Mouse (Mus musculus) midbrain, embryonic 15.5 days (tissue): ENCODE results near the gene Olfr1160. TPM values are rescaled to one million over a fixed set of nuclear protein-coding genes. Genes with fewer than 3 reads are reported as not detected.
"Not testable (repeated sequence)": the region's sequence is repeated elsewhere in the genome, so short reads cannot be mapped to it uniquely, and the experiment has no call there.

Experiments
- ATAC-seq: fragments of 200-750 bp; cut with Nextera tagmentation; replicated peaks from 2 replicates; pipeline ENCODE4 v1.8.0; 2017; ENCODE audit warnings: moderate TSS enrichment
- H3K27ac ChIP-seq: fragments of 300-500 bp; sonication (generic); 2 replicates; pipeline ENCODE4 v1.5.1; 2015; ENCODE audit warnings: mild to moderate bottlenecking, inconsistent platforms
- H3K27me3 ChIP-seq: fragments of 300-500 bp; sonication (generic); replicated peaks from 2 replicates; pipeline ENCODE4 v1.6.1; 2015; ENCODE audit warnings: inconsistent platforms
- H3K36me3 ChIP-seq: fragments of 300-500 bp; sonication (generic); replicated peaks from 2 replicates; pipeline ENCODE4 v1.6.1; 2015; ENCODE audit warnings: inconsistent platforms
- H3K4me1 ChIP-seq: fragments of 300-500 bp; sonication (generic); 2 replicates; pipeline ENCODE4 v1.6.1; 2015; ENCODE audit warnings: inconsistent platforms
- H3K4me2 ChIP-seq: fragments of 300-500 bp; sonication (generic); 2 replicates; pipeline ENCODE4 v1.6.1; 2015; ENCODE audit warnings: inconsistent platforms, mild to moderate bottlenecking, moderate library complexity
- H3K4me3 ChIP-seq: fragments of 300-500 bp; sonication (generic); 2 replicates; pipeline ENCODE4 v1.5.1; 2015; ENCODE audit warnings: mild to moderate bottlenecking, inconsistent platforms
- H3K9ac ChIP-seq: fragments of 300-500 bp; sonication (generic); 2 replicates; pipeline ENCODE4 v1.6.1; 2015; ENCODE audit warnings: mild to moderate bottlenecking, inconsistent platforms
- H3K9me3 ChIP-seq: fragments of 300-500 bp; sonication (generic); 2 replicates; pipeline ENCODE4 v1.6.1; 2016; ENCODE audit warnings: inconsistent platforms
- WGBS: fragments of 180-500 bp; shearing (Covaris S2); methylation state at CpG from one replicate; pipeline ENCODE4 v1.1.7; 2015; ENCODE audit warnings: mixed read lengths; 5-methylcytosine and 5-hydroxymethylcytosine counted together
- polyA plus RNA-seq: library from polyadenylated mRNA; unstranded; fragments of >200 nt; fragmentation: Nextera tagmentation; extraction: Ambion mirVana; gene quantifications from 2 replicates; pipeline ENCODE4 v1.2.1, GENCODE M21; 2015

Olfr1160 gene
- polyA plus RNA-seq: not detected in 2 replicates

DNA sequence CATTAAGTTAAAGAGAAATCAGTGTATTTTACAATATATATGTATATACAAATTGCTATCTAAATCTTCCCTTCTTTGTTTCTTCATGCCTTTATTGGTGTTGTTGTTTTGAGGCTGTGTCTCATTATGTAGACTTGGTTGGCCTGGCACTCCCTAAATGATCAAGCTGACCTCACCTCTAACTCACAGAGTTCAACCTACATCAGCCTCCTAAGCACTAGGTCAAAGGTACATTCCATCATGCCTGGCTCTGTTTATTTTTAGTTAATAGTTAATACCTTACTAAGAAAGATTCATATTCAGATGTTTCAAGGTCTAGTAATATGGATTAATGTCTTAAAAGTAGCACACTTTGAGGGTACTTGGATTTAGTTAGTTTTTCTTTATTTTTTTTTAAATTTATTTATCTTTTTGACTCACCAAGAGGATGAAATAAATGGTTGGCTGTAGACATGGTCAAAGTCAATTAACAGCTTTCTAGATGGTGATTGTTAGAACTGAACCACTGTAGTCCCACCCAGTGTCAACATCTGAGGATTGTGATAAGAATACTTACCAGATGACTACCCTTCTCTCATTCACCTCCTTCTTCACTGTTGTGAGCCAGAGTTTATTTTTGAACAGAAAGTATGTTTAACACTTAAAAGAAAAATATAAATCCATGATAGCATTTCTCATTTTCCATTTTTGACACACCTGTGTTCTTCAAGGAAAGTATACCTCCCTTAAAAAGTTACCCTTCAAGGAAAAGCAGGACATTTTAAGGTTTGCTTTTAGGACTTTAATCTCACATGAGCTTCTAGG is at the start of gene Olfr1160:
TSS of gene Olfr1160 (minus strand) at position 754 of the 804 bp plus-strand sequence.
- no peak within 1 kb of the TSS for H3K4me3 ChIP-seq
- H3K9me3 ChIP-seq: no peaks in the 10 kb centered on the region
- H3K4me2 ChIP-seq: no peak within 1 kb of the TSS
- H3K9ac ChIP-seq: no peak within 1 kb of the TSS
- no peaks in the 10 kb centered on the region for H3K27me3 ChIP-seq
- no peak for ATAC-seq
- no peak within 1 kb of the TSS for H3K27ac ChIP-seq
- no peaks in the 10 kb centered on the region for H3K4me1 ChIP-seq
- H3K36me3 ChIP-seq: no peaks in the 10 kb centered on the region

DNA sequence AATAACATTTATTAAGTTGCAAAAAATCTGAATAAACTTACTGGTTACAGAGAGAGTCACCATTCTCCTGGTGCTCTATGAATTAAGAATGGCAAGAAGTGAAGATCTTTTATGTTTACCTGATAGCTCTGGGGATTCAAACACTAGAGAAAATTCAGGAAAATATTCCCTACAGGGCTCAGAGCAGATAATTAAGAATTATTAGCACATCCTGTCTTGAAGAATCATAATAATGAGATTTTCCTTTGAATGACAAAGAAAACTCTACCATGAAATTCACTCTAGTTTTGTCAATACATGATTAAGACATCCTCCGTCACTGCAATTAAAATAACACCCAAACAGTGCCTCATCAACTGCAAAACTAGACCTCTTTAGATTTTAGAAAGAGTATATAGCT is 43.0 kb upstream of the Olfr1160 start, which contains the start of gene Olfr1162:
TSS of gene Olfr1162 (minus strand) at position 101 of the 400 bp plus-strand sequence.
- Histone ChIP-seq H3K27ac (no peak within 1 kb of the TSS), H3K9me3 (no peaks in the 10 kb centered on the region), H3K9ac (no peak within 1 kb of the TSS), H3K4me2 (no peak within 1 kb of the TSS), H3K27me3 (no peaks in the 10 kb centered on the region), H3K4me1 (no peaks in the 10 kb centered on the region), H3K4me3 (no peak within 1 kb of the TSS), H3K36me3 (no peaks in the 10 kb centered on the region)
- ATAC-seq: no peak
- WGBS: 79% methylated on average over 1 of the region's 1 CpGs

DNA sequence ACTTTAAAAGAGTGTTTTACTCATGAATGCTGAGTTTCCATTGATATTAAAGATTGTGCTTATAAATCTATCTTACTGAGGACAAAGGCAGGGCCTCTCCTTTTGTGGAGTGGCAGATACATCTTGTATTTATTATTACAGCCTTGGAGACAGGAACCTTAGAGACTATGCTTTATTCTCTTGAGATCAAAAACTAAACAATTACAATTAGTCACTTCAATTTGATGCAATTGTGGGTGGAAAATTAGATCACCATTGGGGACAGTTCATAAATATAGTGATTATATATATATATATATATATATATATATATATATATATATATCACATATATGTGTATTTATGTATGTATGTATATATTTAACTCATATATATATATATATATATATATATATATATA is 29.5 kb upstream of the Olfr1160 start, which contains the start of gene Olfr73:
TSS of gene Olfr73 (minus strand) at position 101 of the 400 bp plus-strand sequence.
- Histone ChIP-seq H3K4me1 (no peaks in the 10 kb centered on the region), H3K27me3 (no peaks in the 10 kb centered on the region), H3K4me2 (no peak within 1 kb of the TSS), H3K36me3 (no peaks in the 10 kb centered on the region), H3K4me3 (no peak within 1 kb of the TSS), H3K9me3 (no peaks in the 10 kb centered on the region), H3K27ac (no peak within 1 kb of the TSS), H3K9ac (no peak within 1 kb of the TSS)
- ATAC-seq: no peak

DNA sequence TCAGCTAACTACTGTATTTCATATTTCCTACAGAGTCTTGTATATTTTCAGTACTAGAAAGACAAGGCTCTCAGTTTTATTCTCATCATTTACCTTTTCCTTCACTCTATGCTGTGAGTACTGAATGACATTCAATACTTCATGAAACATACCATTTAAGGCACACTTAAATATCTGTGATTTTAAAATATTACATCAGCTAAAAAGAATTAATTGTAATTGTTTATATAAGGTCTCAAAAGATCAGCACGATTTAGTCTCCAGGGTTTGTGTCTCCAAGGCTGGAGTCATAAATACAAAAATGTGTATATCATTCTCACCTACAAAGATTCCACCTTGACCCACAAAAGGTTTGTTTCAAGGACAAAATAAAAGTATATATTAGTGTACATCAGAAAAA is 14.4 kb upstream of the Olfr1160 start, which contains the start of gene Olfr1161:
TSS of gene Olfr1161 (plus strand) at position 301 of the 400 bp plus-strand sequence.
- H3K4me2 ChIP-seq, ATAC-seq, H3K27me3 ChIP-seq, H3K36me3 ChIP-seq, H3K4me1 ChIP-seq, H3K27ac ChIP-seq, H3K9ac ChIP-seq, H3K9me3 ChIP-seq, H3K4me3 ChIP-seq: not testable (repeated sequence)
- 79% methylated on average over 1 of the region's 1 CpGs for WGBS

DNA sequence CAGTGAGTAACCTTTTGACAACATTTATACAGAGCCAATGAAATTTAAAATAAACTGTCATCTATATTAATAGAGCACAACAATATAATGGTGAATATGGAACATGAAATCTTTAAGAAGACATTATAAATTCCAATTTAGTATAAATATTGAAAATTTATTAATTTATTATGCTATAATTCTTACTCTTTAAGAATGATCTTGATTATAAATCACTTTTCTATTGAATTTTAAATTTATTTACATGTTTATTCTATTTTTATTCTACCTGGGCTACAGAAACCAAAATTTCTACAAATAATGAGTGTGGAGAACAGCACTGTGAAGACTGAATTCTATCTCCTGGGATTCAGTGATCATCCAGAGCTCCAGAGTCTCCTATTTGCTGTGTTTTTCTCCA is 18.3 kb downstream of the Olfr1160 start, which contains the start of gene Olfr1158:
TSS of gene Olfr1158 (plus strand) at position 301 of the 400 bp plus-strand sequence.
- H3K9me3 ChIP-seq: no peaks in the 10 kb centered on the region
- H3K36me3 ChIP-seq: no peaks in the 10 kb centered on the region
- H3K9ac ChIP-seq: no peak within 1 kb of the TSS
- no peak within 1 kb of the TSS for H3K27ac ChIP-seq
- H3K4me3 ChIP-seq: no peak within 1 kb of the TSS
- H3K4me1 ChIP-seq: no peaks in the 10 kb centered on the region
- no peaks in the 10 kb centered on the region for H3K27me3 ChIP-seq
- H3K4me2 ChIP-seq: no peak within 1 kb of the TSS
- no peak for ATAC-seq

DNA sequence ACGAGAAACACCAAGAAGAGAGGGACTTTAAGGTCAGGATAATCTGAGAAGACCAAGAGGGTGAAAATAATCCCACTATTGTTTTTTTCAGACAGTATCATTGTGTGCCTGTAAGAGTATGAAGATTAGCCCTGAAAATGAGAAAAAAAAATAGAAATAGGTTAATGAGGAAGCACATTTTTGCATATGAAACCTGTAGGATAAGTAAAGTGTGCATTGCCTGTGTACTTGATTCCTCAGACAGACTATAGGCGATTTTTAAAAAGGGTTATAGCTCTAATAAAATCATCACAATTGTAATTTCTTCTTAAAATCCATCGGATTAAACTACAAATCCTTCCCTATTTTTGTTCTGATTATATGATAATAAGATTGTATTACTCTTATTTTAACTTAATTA is 33.5 kb downstream of the Olfr1160 start, which contains the start of gene Olfr74:
TSS of gene Olfr74 (minus strand) at position 101 of the 400 bp plus-strand sequence.
- Histone ChIP-seq H3K4me2 (no peak within 1 kb of the TSS), H3K4me3 (no peak within 1 kb of the TSS), H3K9ac (no peak within 1 kb of the TSS), H3K9me3 (no peaks in the 10 kb centered on the region), H3K4me1 (no peaks in the 10 kb centered on the region), H3K36me3 (no peaks in the 10 kb centered on the region), H3K27me3 (no peaks in the 10 kb centered on the region), H3K27ac (no peak within 1 kb of the TSS)
- no peak for ATAC-seq
- 72% methylated on average over 3 of the region's 3 CpGs for WGBS

DNA sequence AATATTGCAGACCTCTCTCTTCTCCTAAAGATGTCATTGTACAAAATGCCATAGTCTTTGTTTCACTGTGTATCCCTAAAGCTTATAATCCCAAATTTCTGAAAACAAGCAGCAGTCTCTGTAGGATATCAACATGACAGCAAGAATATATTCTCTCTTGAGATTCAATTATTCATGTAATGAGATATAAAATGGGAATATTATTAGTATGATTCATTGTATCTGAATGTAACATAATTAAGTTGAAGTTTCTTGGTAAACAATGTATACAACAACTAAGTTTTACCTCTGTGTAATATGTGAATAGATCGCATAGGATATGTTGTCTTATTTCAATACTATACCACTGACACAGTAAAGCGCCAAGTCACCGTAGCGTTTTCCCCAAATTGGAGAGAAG is 39.9 kb downstream of the Olfr1160 start, which contains the start of gene Olfr1157:
TSS of gene Olfr1157 (minus strand) at position 101 of the 400 bp plus-strand sequence.
- H3K36me3 ChIP-seq: no peaks in the 10 kb centered on the region
- WGBS: 95% methylated on average over 4 of the region's 4 CpGs
- ATAC-seq: no peak

DNA sequence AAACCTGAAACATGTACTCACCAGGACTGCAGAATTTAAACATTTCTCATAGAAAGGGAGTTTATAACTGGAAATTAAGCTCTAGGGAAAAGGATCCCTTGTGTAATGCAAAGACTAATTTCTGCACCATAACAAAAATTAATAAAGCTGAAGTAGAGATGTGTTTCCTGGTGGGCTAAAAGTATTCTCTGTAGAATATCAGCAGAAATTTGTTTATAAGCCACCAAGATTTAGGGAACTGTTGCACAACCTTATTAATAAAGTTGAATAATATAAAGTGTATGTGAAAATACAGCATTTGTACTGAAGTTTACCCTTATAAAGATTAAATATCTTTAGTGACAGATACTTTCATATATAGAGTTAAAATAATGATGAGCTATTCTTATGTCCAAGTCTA is 55.1 kb downstream of the Olfr1160 start, which contains the start of gene Olfr1156:
TSS of gene Olfr1156 (minus strand) at position 101 of the 400 bp plus-strand sequence.
- H3K9me3 ChIP-seq: no peaks in the 10 kb centered on the region
- H3K4me3 ChIP-seq: no peak within 1 kb of the TSS
- no peaks in the 10 kb centered on the region for H3K36me3 ChIP-seq
- no peaks in the 10 kb centered on the region for H3K4me1 ChIP-seq
- no peak within 1 kb of the TSS for H3K4me2 ChIP-seq
- H3K27ac ChIP-seq: no peak within 1 kb of the TSS
- no peak for ATAC-seq
- H3K27me3 ChIP-seq: no peaks in the 10 kb centered on the region
- no peak within 1 kb of the TSS for H3K9ac ChIP-seq

More for the DNA sequence above, 39.9 kb downstream of the Olfr1160 start, which contains the start of gene Olfr1157:
- no peak within 1 kb of the TSS for H3K9ac ChIP-seq
- H3K9me3 ChIP-seq: no peaks in the 10 kb centered on the region
- H3K27ac ChIP-seq: no peak within 1 kb of the TSS
- no peaks in the 10 kb centered on the region for H3K4me1 ChIP-seq
- no peak within 1 kb of the TSS for H3K4me2 ChIP-seq
- no peaks in the 10 kb centered on the region for H3K27me3 ChIP-seq
- H3K4me3 ChIP-seq: no peak within 1 kb of the TSS

Other genes starting within 250 kb of the Olfr1160 start
- not detected in 2 replicates for gene Olfr152, start 228.8 kb downstream of the Olfr1160 start, polyA plus RNA-seq
- not detected in 2 replicates for gene Olfr1143, start 207.7 kb downstream of the Olfr1160 start, polyA plus RNA-seq
- gene Olfr1145, start 198.4 kb downstream of the Olfr1160 start, polyA plus RNA-seq: not detected in 2 replicates
- gene Olfr1148, start 177.7 kb downstream of the Olfr1160 start, polyA plus RNA-seq: not detected in 2 replicates
- gene Olfr1150-ps1, start 164.3 kb downstream of the Olfr1160 start, polyA plus RNA-seq: not detected in 2 replicates
- not detected in 2 replicates for gene Olfr1151, start 152.4 kb downstream of the Olfr1160 start, polyA plus RNA-seq
- gene Olfr1152, start 141.8 kb downstream of the Olfr1160 start, polyA plus RNA-seq: not detected in 2 replicates
- gene Olfr1153, start 113.3 kb downstream of the Olfr1160 start, polyA plus RNA-seq: not detected in 2 replicates
- not detected in 2 replicates for gene Olfr1154, start 103.1 kb downstream of the Olfr1160 start, polyA plus RNA-seq
- not detected in 2 replicates for gene Olfr1155, start 63.1 kb downstream of the Olfr1160 start, polyA plus RNA-seq
- not detected in 2 replicates for gene Olfr1156, start 55.2 kb downstream of the Olfr1160 start, polyA plus RNA-seq
- not detected in 2 replicates for gene Olfr1157, start 40.0 kb downstream of the Olfr1160 start, polyA plus RNA-seq
- not detected in 2 replicates for gene Olfr74, start 33.6 kb downstream of the Olfr1160 start, polyA plus RNA-seq
- not detected in 2 replicates for gene Olfr1158, start 18.2 kb downstream of the Olfr1160 start, polyA plus RNA-seq
- not detected in 2 replicates for gene Olfr1161, start 14.5 kb upstream of the Olfr1160 start, polyA plus RNA-seq
- gene Olfr73, start 29.4 kb upstream of the Olfr1160 start, polyA plus RNA-seq: not detected in 2 replicates
- not detected in 2 replicates for gene Olfr1162, start 42.9 kb upstream of the Olfr1160 start, polyA plus RNA-seq
- gene Olfr1163, start 63.6 kb upstream of the Olfr1160 start, polyA plus RNA-seq: not detected in 2 replicates
- gene Olfr1164, start 85.7 kb upstream of the Olfr1160 start, polyA plus RNA-seq: not detected in 2 replicates
- not detected in 2 replicates for gene Olfr1166, start 120.0 kb upstream of the Olfr1160 start, polyA plus RNA-seq
- gene Olfr1167, start 146.9 kb upstream of the Olfr1160 start, polyA plus RNA-seq: not detected in 2 replicates
- not detected in 2 replicates for gene Olfr1168, start 173.6 kb upstream of the Olfr1160 start, polyA plus RNA-seq
- not detected in 2 replicates for gene Olfr1170, start 220.1 kb upstream of the Olfr1160 start, polyA plus RNA-seq